In genomic region chr10:21161359-21162094, GRCm38 (mm10) we compare ENCODE assay signal across 8 mouse cellular contexts. TPM values are rescaled to one million over a fixed set of nuclear protein-coding genes. Genes with fewer than 3 reads are reported as not detected.
DNase-seq lines count a peak whose midpoint lies in the region; ATAC-seq and TF ChIP-seq lines count a peak whose summit lies in the region.

No protein-coding gene starts in this region.

- 3% methylated on average over 20 of the region's 20 CpGs for WGBS in heart, embryonic 11.5 days (ENCODE audit: insufficient replicate concordance)
- 2% methylated on average over 20 of the region's 20 CpGs for WGBS in forebrain, embryonic 10.5 days
- WGBS in limb, embryonic 10.5 days, result 3% methylated on average over 20 of the region's 20 CpGs

- H3ac ChIP-seq in myocyte (ENCODE audit: control insufficient read depth, insufficient read length), result no peak overlapping the region

- no peak for TF ChIP-seq POLR2A in myocyte (IDR thresholded peaks at IDR 0.05; ENCODE audit: insufficient read length, low read depth)

- no peak overlapping the region for H3K27ac ChIP-seq in heart, embryonic 11.5 days (ENCODE audit: low read depth, low read length)
- peak overlapping the region; percentile 94 for H3K27ac ChIP-seq in forebrain, embryonic 10.5 days
- H3K27ac ChIP-seq in limb, embryonic 10.5 days, result peak overlapping the region; percentile 96

- H3K9me3 ChIP-seq in heart, embryonic 11.5 days (replicated peaks; ENCODE audit: control insufficient read depth, low read length), result no peaks in the 10 kb centered on the region
- H3K9me3 ChIP-seq in forebrain, embryonic 10.5 days, result no peaks in the 10 kb centered on the region
- no peaks in the 10 kb centered on the region for H3K9me3 ChIP-seq in limb, embryonic 10.5 days (replicated peaks)

- H3K79me2 ChIP-seq in myocyte (ENCODE audit: control insufficient read depth, insufficient read depth), result no peaks in the 10 kb centered on the region

- no peak for DNase-seq in heart, adult 11 months
- peak; percentile 39 for DNase-seq in ES-CJ7 (ENCODE audit: low read depth, low spot score)
- DNase-seq in forebrain, embryonic 10.5 days (ENCODE audit: extremely low spot score, low spot score), result peak; percentile 65
- DNase-seq in limb, embryonic 10.5 days (ENCODE audit: low spot score), result peak; percentile 69
- DNase-seq in yolk sac, embryonic 10.5 days (ENCODE audit: low spot score), result peak; percentile 6
- no peak for DNase-seq in cerebellum, adult 9-11 months

- ATAC-seq in heart, embryonic 11.5 days (replicated peaks; ENCODE audit: insufficient number of reproducible peaks, low FRiP score, low TSS enrichment), result no peak

- peak overlapping the region; percentile 100 for H3K4me2 ChIP-seq in heart, embryonic 11.5 days
- peak overlapping the region; percentile 97 for H3K4me2 ChIP-seq in myocyte (ENCODE audit: low read depth)

- peak overlapping the region; percentile 68 for H3K4me3 ChIP-seq in heart, embryonic 11.5 days (ENCODE audit: low read depth, low read length)
- peak overlapping the region; percentile 74 for H3K4me3 ChIP-seq in forebrain, embryonic 10.5 days
- H3K4me3 ChIP-seq in limb, embryonic 10.5 days, result peak overlapping the region; percentile 82
- peak overlapping the region; percentile 17 for H3K4me3 ChIP-seq in myocyte

- H3K36me3 ChIP-seq in heart, embryonic 11.5 days (ENCODE audit: control insufficient read depth, insufficient read depth, low read length), result no peaks in the 10 kb centered on the region
- no peaks in the 10 kb centered on the region for H3K36me3 ChIP-seq in forebrain, embryonic 10.5 days (replicated peaks)
- no peaks in the 10 kb centered on the region for H3K36me3 ChIP-seq in limb, embryonic 10.5 days
- H3K36me3 ChIP-seq in myocyte (ENCODE audit: control insufficient read depth, insufficient read depth), result no peaks in the 10 kb centered on the region

- H3K9ac ChIP-seq in heart, embryonic 11.5 days (ENCODE audit: low read depth, low read length), result peak overlapping the region; percentile 75; the same call in 1 of the 2 replicates

- peaks cover 35% of the 10 kb centered on the region for H3K27me3 ChIP-seq in heart, embryonic 11.5 days (ENCODE audit: control insufficient read depth, insufficient read depth, low read length)
- peaks cover 78% of the 10 kb centered on the region for H3K27me3 ChIP-seq in forebrain, embryonic 10.5 days (ENCODE audit: poor library complexity, severe bottlenecking)
- peaks cover 53% of the 10 kb centered on the region for H3K27me3 ChIP-seq in limb, embryonic 10.5 days (ENCODE audit: low read depth, poor library complexity, severe bottlenecking)
- H3K27me3 ChIP-seq in myocyte (ENCODE audit: control insufficient read depth, insufficient read depth, insufficient read length), result peaks cover 38% of the 10 kb centered on the region

- peaks cover 6% of the 10 kb centered on the region for H3K4me1 ChIP-seq in heart, embryonic 11.5 days (ENCODE audit: control insufficient read depth, insufficient read depth, low read length)
- H3K4me1 ChIP-seq in forebrain, embryonic 10.5 days, result peaks cover 40% of the 10 kb centered on the region
- peaks cover 26% of the 10 kb centered on the region for H3K4me1 ChIP-seq in limb, embryonic 10.5 days

TF ChIP-seq in myocyte, 11 proteins besides CTCF, POLR2A, EP300 and RAD21:
- no peak for TF ChIP-seq CEBPB (IDR thresholded peaks at IDR 0.05; ENCODE audit: insufficient read depth, poor library complexity, severe bottlenecking)
- TF ChIP-seq MAX (IDR thresholded peaks at IDR 0.05; ENCODE audit: low read depth), result no peak
- TF ChIP-seq USF1 (IDR thresholded peaks at IDR 0.05; ENCODE audit: low read depth), result no peak
- TF ChIP-seq MYOD1 (IDR thresholded peaks at IDR 0.05; ENCODE audit: control insufficient read depth in 1 of 3, insufficient read length in 2 of 3, low read depth in 2 of 3), result no peak
- TF ChIP-seq MYOG (IDR thresholded peaks at IDR 0.05; ENCODE audit: control insufficient read depth in 1 of 3, insufficient read depth in 1 of 3, insufficient read length in 2 of 3, low read depth in 2 of 3), result no peak
- TF ChIP-seq SRF (IDR thresholded peaks at IDR 0.05; ENCODE audit: control insufficient read depth, insufficient read length, low read depth), result no peak
- no peak for TF ChIP-seq E2F4 (IDR thresholded peaks at IDR 0.05; ENCODE audit: insufficient read depth)
- TF ChIP-seq TCF3 (IDR thresholded peaks at IDR 0.05; ENCODE audit: insufficient read length, low read depth), result no peak
- TF ChIP-seq POLR2AphosphoS2 (IDR thresholded peaks at IDR 0.05; ENCODE audit: insufficient read length, low read depth), result no peak

RNA-seq across cellular contexts. Expression of gene Myb, which starts 0.7 kb away (rescaled TPM):
- 1.1 and 1.9 TPM in 2 replicates for polyA plus RNA-seq in heart, embryonic 11.5 days (2014; fragmentation: Nextera tagmentation; extraction: Ambion mirVana)
- polyA plus RNA-seq in forebrain, embryonic 10.5 days (2016; fragmentation: Nextera tagmentation; extraction: Ambion mirVana), result 4.9 and 5.3 TPM in 2 replicates
- polyA plus RNA-seq in limb, embryonic 10.5 days (2016; fragmentation: Nextera tagmentation; extraction: Ambion mirVana), result 4.0 and 5.2 TPM in 2 replicates
- polyA plus RNA-seq in myocyte (2012; fragmentation: generic; extraction: Trizol), result 0.02 TPM

Comparison
In these comparisons a context has a peak if more than half of its experiments do, and no peak if none do; other contexts are left out.
1. H3K4me3 ChIP-seq: peak in every context shown above with its lines; median percentile 82 in limb, embryonic 10.5 days; 74 in forebrain, embryonic 10.5 days; 68 in heart, embryonic 11.5 days; 17 in myocyte.
2. DNase-seq: peak in ES-CJ7 (single experiment), forebrain, embryonic 10.5 days (single experiment), limb, embryonic 10.5 days (single experiment) and yolk sac, embryonic 10.5 days (single experiment); none in heart, adult 11 months (single experiment) and cerebellum, adult 9-11 months (single experiment).